Mouse (Mus musculus) brain, embryonic 14.5 days (tissue): Measurements from ENCODE around the gene Ms4a4b.

Experiments used
- CTCF ChIP-seq: fragments of 200-500 bp; IDR thresholded peaks from 2 replicates; pipeline ENCODE4 v1.5.1; 2012; ENCODE audit warnings: inconsistent platforms, mild to moderate bottlenecking, moderate library complexity, borderline replicate concordance; ENCODE audit not compliant: insufficient read depth, insufficient read length; ENCODE audit errors: extremely low read depth
- POLR2A ChIP-seq: fragments of 200-500 bp; IDR thresholded peaks from 2 replicates; pipeline ENCODE4 v1.6.1; 2012; ENCODE audit warnings: mild to moderate bottlenecking, inconsistent platforms, borderline replicate concordance; ENCODE audit not compliant: poor library complexity, insufficient read depth, insufficient read length, severe bottlenecking; ENCODE audit errors: extremely low read depth

DNA sequence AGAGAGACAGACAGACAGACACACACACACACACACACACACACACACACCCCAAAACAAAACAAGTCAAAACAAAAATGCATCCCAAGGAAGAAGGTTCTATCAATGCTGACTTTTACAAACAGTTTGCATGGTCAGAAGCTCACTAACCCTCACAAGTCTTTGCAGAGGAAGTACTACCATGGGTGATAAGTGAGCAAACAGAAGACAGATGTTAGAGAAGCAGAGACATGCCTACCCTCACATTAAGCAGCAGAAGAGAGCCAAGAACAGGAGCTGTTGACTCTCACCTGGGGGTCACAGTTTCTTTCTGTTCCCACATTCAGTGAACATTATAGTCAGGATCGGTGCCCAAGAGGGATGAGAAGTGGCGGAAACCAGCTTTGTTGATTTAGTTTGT is 36.4 kb downstream of the Ms4a4b start:
- TF ChIP-seq CTCF: no peak
- no peak for TF ChIP-seq POLR2A
